Mouse (Mus musculus): ENCODE measurements around the gene Gm4787.
"Not testable (repeated sequence)": the region's sequence is repeated elsewhere in the genome, so short reads cannot be mapped to it uniquely, and the experiment has no call there.

Gene Gm4787

GRCm38 (mm10) chr12:81379364-81379763 lies at the start of gene Gm4787:
TSS of gene Gm4787 (minus strand) at chr12:81379464.
- in situ Hi-C loops (cut with MboI, MseI): not testable (repeated sequence)

- in situ Hi-C loops (cut with MboI, MseI): no loop called here
Measured at GRCm38 (mm10) chr12:81421846-81422245, 42.6 kb upstream of the Gm4787 start, which contains the start of gene Adam4. TSS of gene Adam4 (minus strand) at chr12:81421946.

- in situ Hi-C loops (cut with MboI, MseI): no loop called here
Measured at GRCm38 (mm10) chr12:81413211-81413610, 33.9 kb upstream of the Gm4787 start.

GRCm38 (mm10) chr12:81408966-81409365 lies 29.7 kb upstream of the Gm4787 start:
- in situ Hi-C loops (cut with MboI, MseI): no loop called here

GRCm38 (mm10) chr12:81402187-81402586 lies 22.9 kb upstream of the Gm4787 start:
- in situ Hi-C loops (cut with MboI, MseI): loop anchor here (5.0 kb wide), 1 partner anchor 425 kb away; no protein-coding TSS in a partner anchor

- in situ Hi-C loops (cut with MboI, MseI): no loop called here
Measured at GRCm38 (mm10) chr12:81333841-81334240, 45.4 kb downstream of the Gm4787 start.

GRCm38 (mm10) chr12:81332875-81333421 lies 46.3 kb downstream of the Gm4787 start, which contains the start of gene Slc8a3:
TSS of gene Slc8a3 (minus strand) at chr12:81333180.
- in situ Hi-C loops (cut with MboI, MseI): no loop called here

- in situ Hi-C loops (cut with MboI, MseI): no loop called here
Measured at GRCm38 (mm10) chr12:81331937-81332874, 47.1 kb downstream of the Gm4787 start.

GRCm38 (mm10) chr12:81331046-81331638 lies 48.1 kb downstream of the Gm4787 start:
- in situ Hi-C loops (cut with MboI, MseI): no loop called here

Measured in regulatory T cell (primary cell).